Mouse (Mus musculus): ENCODE measurements around the gene Opcml.

- no peak for TF ChIP-seq EP300 (IDR thresholded peaks at IDR 0.05; ENCODE audit: low read depth)
- TF ChIP-seq CTCF (IDR thresholded peaks at IDR 0.05; ENCODE audit: low read depth) = no peak
Measured at GRCm38 (mm10) chr9:28499841-28500794, 709.5 kb downstream of the Opcml start.
